Mouse (Mus musculus) urinary bladder, adult 2 months (tissue): ENCODE results near the gene Dcst1. TPM values are rescaled to one million over a fixed set of nuclear protein-coding genes. Genes with fewer than 3 reads are reported as not detected.

Experiments used
- DNase-seq: peaks from one replicate; pipeline ENCODE4 v3.0.0; 2022; ENCODE audit warnings: low spot score
- polyA plus RNA-seq: library from polyadenylated mRNA; depleted of rRNA; stranded (reverse); fragments of >200 nt; gene quantifications from 2 replicates; pipeline ENCODE4 v1.2.3, GENCODE M21; 2012; rRNA removed

The Dcst1 gene
- polyA plus RNA-seq, 1 experiment, result 0.33 TPM

- no peak for DNase-seq
These were observed 49.7 kb downstream of the Dcst1 start for GRCm38 (mm10) chr3:89315195-89315929.

GRCm38 (mm10) chr3:89314791-89315190 lies 50.3 kb downstream of the Dcst1 start:
- DNase-seq, result no peak

GRCm38 (mm10) chr3:89314340-89314739 lies 50.7 kb downstream of the Dcst1 start:
- no peak for DNase-seq

GRCm38 (mm10) chr3:89308089-89308488 lies 57.0 kb downstream of the Dcst1 start:
- DNase-seq, result no peak

DNA sequence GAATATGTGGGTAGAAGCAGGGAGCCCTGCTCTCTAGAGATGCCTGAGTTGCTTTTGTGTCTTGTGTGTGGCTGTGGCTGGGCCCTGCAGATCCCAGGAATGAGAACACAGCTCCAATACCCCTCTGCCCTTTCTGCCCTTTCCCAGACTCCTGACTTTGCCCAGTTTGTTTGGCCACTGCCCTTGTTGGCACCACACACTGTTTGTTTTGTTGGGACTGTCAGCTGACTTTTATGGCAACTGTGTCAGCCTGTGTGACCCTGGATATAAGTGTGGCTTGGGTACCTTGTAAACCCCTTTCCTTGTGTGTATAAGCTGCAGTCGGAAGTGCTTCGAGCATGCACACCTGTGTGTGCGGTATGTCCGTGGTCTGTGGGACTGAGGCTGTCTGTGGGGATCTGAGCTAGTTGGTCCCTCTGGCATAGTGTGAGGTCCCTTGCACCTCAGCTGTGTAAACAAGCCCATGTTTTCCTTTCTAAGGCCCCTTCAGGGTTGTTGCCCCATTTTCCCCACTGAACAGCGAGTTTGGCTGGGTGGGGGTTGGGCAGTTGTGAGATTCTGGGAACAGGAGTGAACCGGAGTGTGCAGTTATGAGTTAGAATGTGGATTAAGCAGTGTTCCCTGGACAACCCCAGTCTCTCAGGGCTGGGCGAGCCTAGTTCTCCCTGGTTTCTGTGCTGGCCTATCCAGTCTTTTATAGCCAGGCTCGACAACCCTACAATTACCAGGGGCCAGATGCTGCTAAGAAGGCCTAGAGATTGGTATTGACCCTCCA lies 59.3 kb downstream of the Dcst1 start:
- no peak for DNase-seq

DNA sequence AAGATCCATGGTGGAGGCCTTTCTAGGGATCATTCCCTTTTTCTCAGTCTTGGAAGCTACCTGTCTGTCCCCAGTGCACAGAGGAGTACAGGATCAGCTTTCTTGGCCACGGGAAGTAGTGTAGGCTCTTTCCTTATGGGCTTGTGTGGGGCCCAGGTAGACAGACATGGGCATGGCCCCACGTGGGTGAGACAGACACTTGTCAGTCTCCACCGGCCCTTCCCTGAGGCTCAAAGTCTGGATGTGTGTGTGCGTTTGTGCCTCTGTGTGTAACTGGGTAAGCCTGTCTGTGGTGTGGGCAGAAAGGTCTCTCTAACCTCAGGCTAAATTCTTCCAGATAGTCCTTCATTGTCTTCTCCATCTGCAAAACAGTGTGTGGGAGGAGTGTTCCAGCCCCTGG lies 59.9 kb downstream of the Dcst1 start:
- no peak for DNase-seq

DNA sequence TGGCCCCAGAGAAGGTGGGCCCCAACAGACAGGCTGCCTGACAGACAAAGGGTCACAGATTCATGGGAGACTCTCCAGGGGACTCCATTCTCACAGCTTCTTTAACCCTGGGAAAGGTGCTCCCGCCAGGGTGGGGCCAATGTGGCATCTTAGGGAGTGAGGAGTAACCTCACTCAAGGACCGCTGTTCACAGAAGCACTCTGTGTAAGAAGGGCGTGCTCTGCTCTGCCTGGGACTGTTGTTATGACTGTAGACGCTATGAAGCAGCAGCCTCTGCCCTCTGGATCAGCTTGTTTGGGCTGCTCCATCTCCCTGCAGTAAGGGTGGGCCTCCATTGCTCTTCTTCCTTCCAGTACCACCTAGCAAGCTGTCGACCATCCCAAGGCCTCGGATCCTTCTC lies 60.6 kb downstream of the Dcst1 start:
- no peak for DNase-seq

DNA sequence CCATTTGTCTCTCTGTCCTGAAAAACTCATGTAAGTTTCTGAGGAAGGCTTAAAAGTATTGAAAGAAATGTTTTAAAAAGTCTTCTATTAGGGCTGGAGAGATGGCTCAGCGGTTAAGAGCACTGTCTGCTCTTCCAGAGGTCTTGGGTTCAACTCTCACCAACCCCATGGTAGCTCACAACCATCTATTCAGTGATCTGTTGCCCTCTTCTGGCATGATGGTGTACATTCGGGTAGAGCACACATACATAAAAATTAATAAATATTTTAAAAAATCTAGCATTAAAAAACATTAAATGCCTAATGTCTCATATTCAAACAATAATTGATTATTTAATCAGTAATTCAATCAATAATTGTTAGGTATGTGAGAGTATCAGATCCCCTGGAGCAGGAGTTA lies 64.5 kb downstream of the Dcst1 start:
- DNase-seq, result no peak

Other genes starting within 250 kb of the Dcst1 start
- gene Pklr, start 229.1 kb downstream of the Dcst1 start, polyA plus RNA-seq, result not detected in 2 replicates
- gene Hcn3, start 205.1 kb downstream of the Dcst1 start, polyA plus RNA-seq, result 0.44 and 0.49 TPM in 2 replicates
- 73.9 and 89.8 TPM in 2 replicates for gene Clk2, start 200.5 kb downstream of the Dcst1 start, polyA plus RNA-seq
- 69.8 and 72.3 TPM in 2 replicates for gene Scamp3, start 187.8 kb downstream of the Dcst1 start, polyA plus RNA-seq
- 32.9 and 42.3 TPM in 2 replicates for gene Fam189b, start 182.1 kb downstream of the Dcst1 start, polyA plus RNA-seq
- gene Gba, start 162.3 kb downstream of the Dcst1 start, polyA plus RNA-seq, result 58.7 and 60.8 TPM in 2 replicates
- 59.3 and 69.8 TPM in 2 replicates for gene Thbs3, start 150.1 kb downstream of the Dcst1 start, polyA plus RNA-seq
- 112 and 131 TPM in 2 replicates for gene Mtx1, start 138.2 kb downstream of the Dcst1 start, polyA plus RNA-seq
- gene Muc1, start 136.2 kb downstream of the Dcst1 start, polyA plus RNA-seq, result 0.94 and 1.2 TPM in 2 replicates
- 67.7 and 77.1 TPM in 2 replicates for gene Krtcap2, start 119.3 kb downstream of the Dcst1 start, polyA plus RNA-seq
- 4.1 and 6.0 TPM in 2 replicates for gene Trim46, start 118.9 kb downstream of the Dcst1 start, polyA plus RNA-seq
- gene Dpm3, start 105.9 kb downstream of the Dcst1 start, polyA plus RNA-seq, result 200 and 251 TPM in 2 replicates
- 128 and 156 TPM in 2 replicates for gene Slc50a1, start 94.7 kb downstream of the Dcst1 start, polyA plus RNA-seq
- 41.8 and 43.5 TPM in 2 replicates for gene Efna1, start 84.1 kb downstream of the Dcst1 start, polyA plus RNA-seq
- 0.36 and 0.55 TPM in 2 replicates for gene Efna3, start 42.3 kb downstream of the Dcst1 start, polyA plus RNA-seq
- 3.4 and 3.7 TPM in 2 replicates for gene Efna4, start 27.2 kb downstream of the Dcst1 start, polyA plus RNA-seq
- gene Adam15, start 15.3 kb downstream of the Dcst1 start, polyA plus RNA-seq, result 96.1 and 101 TPM in 2 replicates
- 0.24 and 0.41 TPM in 2 replicates for gene Dcst2, start 3.3 kb downstream of the Dcst1 start, polyA plus RNA-seq
- gene Zbtb7b, start 29.5 kb upstream of the Dcst1 start, polyA plus RNA-seq, result 36.4 and 39.5 TPM in 2 replicates
- 1.2 and 1.5 TPM in 2 replicates for gene Lenep, start 37.5 kb upstream of the Dcst1 start, polyA plus RNA-seq
- gene Flad1, start 46.6 kb upstream of the Dcst1 start, polyA plus RNA-seq, result 30.8 and 34.6 TPM in 2 replicates
- gene Cks1b, start 53.1 kb upstream of the Dcst1 start, polyA plus RNA-seq, result 21.7 and 29.6 TPM in 2 replicates
- 85.7 and 87.7 TPM in 2 replicates for gene Shc1, start 53.2 kb upstream of the Dcst1 start, polyA plus RNA-seq
- gene Pygo2, start 65.0 kb upstream of the Dcst1 start, polyA plus RNA-seq, result 34.0 and 38.0 TPM in 2 replicates
- gene Pbxip1, start 71.5 kb upstream of the Dcst1 start, polyA plus RNA-seq, result 167 and 208 TPM in 2 replicates
- gene Pmvk, start 89.3 kb upstream of the Dcst1 start, polyA plus RNA-seq, result 21.5 and 23.3 TPM in 2 replicates
- gene Kcnn3, start 154.9 kb upstream of the Dcst1 start, polyA plus RNA-seq, result 10.6 and 16.4 TPM in 2 replicates